Mouse (Mus musculus) lung, adult 10 weeks (tissue): ENCODE measurements around the gene Traf1. TPM values are rescaled to one million over a fixed set of nuclear protein-coding genes. Genes with fewer than 3 reads are reported as not detected.

ENCODE experiments used
- polyA plus RNA-seq: library from polyadenylated mRNA; stranded (reverse); fragments of 350-450 nt; fragmentation: Illumina TruSeq; extraction: RNeasy Lipid Tissue Mini Kit (QIAGEN cat#74804); gene quantifications from one replicate; pipeline ENCODE4 v1.2.3, GENCODE M21; 2014; ENCODE audit warnings: low read depth, low replicate concordance; ENCODE audit not compliant: insufficient read depth

The Traf1 gene
- 39.9 TPM for polyA plus RNA-seq

GRCm38 (mm10) chr2:34961481-34962036 lies at the start of gene Traf1:
Traf1 (minus strand) TSS chr2:34961772.

GRCm38 (mm10) chr2:34913218-34914068 lies 48.1 kb downstream of the Traf1 start, which contains the start of gene Phf19:
Phf19 (minus strand) TSS chr2:34914026.

Other genes starting within 250 kb of the Traf1 start
- gene Gapvd1, start 206.5 kb downstream of the Traf1 start, polyA plus RNA-seq = 17.1 TPM
- gene Hspa5, start 189.8 kb downstream of the Traf1 start, polyA plus RNA-seq = 347 TPM
- 16.4 TPM for gene Rabepk, start 161.9 kb downstream of the Traf1 start, polyA plus RNA-seq
- 62.3 TPM for gene Fbxw2, start 135.5 kb downstream of the Traf1 start, polyA plus RNA-seq
- not detected for gene Gm34653, start 128.8 kb downstream of the Traf1 start, polyA plus RNA-seq
- 8.1 TPM for gene Cutal, start 87.4 kb downstream of the Traf1 start, polyA plus RNA-seq
- gene Psmd5, start 86.8 kb downstream of the Traf1 start, polyA plus RNA-seq = 32.4 TPM
- gene Phf19, start 47.7 kb downstream of the Traf1 start, polyA plus RNA-seq = 0.84 TPM
- gene Hc, start 99.7 kb upstream of the Traf1 start, polyA plus RNA-seq = 164 TPM
- gene AI182371, start 139.8 kb upstream of the Traf1 start, polyA plus RNA-seq = 2.8 TPM
- 15.3 TPM for gene Cntrl, start 147.7 kb upstream of the Traf1 start, polyA plus RNA-seq
- gene Rab14, start 239.3 kb upstream of the Traf1 start, polyA plus RNA-seq = 74.3 TPM